ENCODE assay signal across 10 mouse cellular contexts in genomic region chr12:70718602-70719001, GRCm38 (mm10).
"Had no signal": no experiment of that assay in that cellular context is flagged by ENCODE, and none has a peak within 500 bp of the region (broad histone marks: within the 10 kb centered on the region; RNA-seq: fewer than 3 reads in every experiment).

No protein-coding gene starts in this region.

- DNase-seq: kidney, adult 11 months; kidney, adult 9 months; kidney, postnatal 36 days; left cerebral cortex, postnatal 4 days; thymus, adult 18-20 months; thymus, postnatal 14 days had no signal

- H3K27me3 ChIP-seq: limb, embryonic 13.5 days; liver, embryonic 12.5 days; neural tube, embryonic 12.5 days had no signal

- H3K36me3 ChIP-seq: limb, embryonic 13.5 days; liver, embryonic 12.5 days; neural tube, embryonic 12.5 days had no signal

- H3K4me3 ChIP-seq: limb, embryonic 13.5 days; liver, embryonic 12.5 days; neural tube, embryonic 12.5 days had no signal

- H3K4me2 ChIP-seq: limb, embryonic 13.5 days; liver, embryonic 12.5 days; neural tube, embryonic 12.5 days had no signal

- H3K4me1 ChIP-seq: neural tube, embryonic 12.5 days had no signal

- H3K9me3 ChIP-seq: limb, embryonic 13.5 days; liver, embryonic 12.5 days; neural tube, embryonic 12.5 days had no signal

- H3K27ac ChIP-seq: kidney, postnatal 0 days; limb, embryonic 13.5 days; liver, embryonic 12.5 days; neural tube, embryonic 12.5 days had no signal

- H3K9ac ChIP-seq: limb, embryonic 13.5 days; liver, embryonic 12.5 days; neural tube, embryonic 12.5 days had no signal

- ATAC-seq: liver, embryonic 12.5 days had no signal
